Mouse (Mus musculus) spleen, adult 18-20 months (tissue): ENCODE results near the gene Thra.
"Not testable (repeated sequence)": the region's sequence is repeated elsewhere in the genome, so short reads cannot be mapped to it uniquely, and the experiment has no call there.

Experiments
- DNase-seq, 2 experiments: peaks; one replicate each; pipeline ENCODE4 v3.0.0; 2022; ENCODE audit warnings: mixed read lengths in 2 of 2

The Thra gene

GRCm38 (mm10) chr11:98720756-98721155, 19.7 kb upstream of the Thra start:
- DNase-seq = no peak

GRCm38 (mm10) chr11:98721458-98722226, 18.8 kb upstream of the Thra start:
- no peak for DNase-seq

- DNase-seq = no peak
These were observed 17.3 kb upstream of the Thra start for GRCm38 (mm10) chr11:98723098-98723497.

GRCm38 (mm10) chr11:98725926-98726506, 14.4 kb upstream of the Thra start:
- DNase-seq = no peak

GRCm38 (mm10) chr11:98729119-98729588, 11.3 kb upstream of the Thra start, which contains the start of gene Med24:
Med24 (minus strand) TSS chr11:98729435.
- peak; percentile 68 to 71 for DNase-seq

- DNase-seq = no peak
These were observed 9.7 kb upstream of the Thra start for GRCm38 (mm10) chr11:98730727-98731126.

- DNase-seq = no peak
These were observed 9.3 kb upstream of the Thra start for GRCm38 (mm10) chr11:98731134-98731533.

- DNase-seq = no peak
These were observed 6.4 kb upstream of the Thra start for GRCm38 (mm10) chr11:98734020-98734419.

- DNase-seq = no peak
These were observed 5.3 kb upstream of the Thra start for GRCm38 (mm10) chr11:98735111-98735510.

GRCm38 (mm10) chr11:98736176-98736575, 4.3 kb upstream of the Thra start:
- no peak for DNase-seq

GRCm38 (mm10) chr11:98737220-98737619, 3.2 kb upstream of the Thra start:
- not testable (repeated sequence) for DNase-seq

GRCm38 (mm10) chr11:98738428-98738911, 2.0 kb upstream of the Thra start:
- DNase-seq = no peak

GRCm38 (mm10) chr11:98738925-98739324, 1.5 kb upstream of the Thra start:
- DNase-seq = no peak

- no peak for DNase-seq
These were observed 429 bp upstream of the Thra start for GRCm38 (mm10) chr11:98740026-98740392.

GRCm38 (mm10) chr11:98741051-98741620, 698 bp downstream of the Thra start:
- no peak for DNase-seq

GRCm38 (mm10) chr11:98741622-98742396, 1.4 kb downstream of the Thra start:
- DNase-seq = peak; percentile 62 to 80

- no peak for DNase-seq
These were observed 2.2 kb downstream of the Thra start for GRCm38 (mm10) chr11:98742397-98743291.

GRCm38 (mm10) chr11:98743655-98744345, 3.4 kb downstream of the Thra start:
- no peak for DNase-seq

- DNase-seq = no peak
These were observed 4.1 kb downstream of the Thra start for GRCm38 (mm10) chr11:98744456-98745019.

- no peak for DNase-seq
These were observed 5.8 kb downstream of the Thra start for GRCm38 (mm10) chr11:98745932-98746853.
